Mouse (Mus musculus) CD4-positive, CD25-positive, alpha-beta regulatory T cell, adult 2 months (primary cell): ENCODE data around the gene Olfr69.
"Not testable (repeated sequence)": the region's sequence is repeated elsewhere in the genome, so short reads cannot be mapped to it uniquely, and the experiment has no call there.

Experiments used
- DNase-seq: peaks from one replicate; pipeline ENCODE4 v3.0.0-alpha.2; 2012; ENCODE audit warnings: low read depth, low spot score

The Olfr69 gene

GRCm38 (mm10) chr7:103771494-103771893 is at the start of gene Olfr69:
Gene Olfr69, minus strand, starts transcription at chr7:103771594.
- no peak for DNase-seq

DNA sequence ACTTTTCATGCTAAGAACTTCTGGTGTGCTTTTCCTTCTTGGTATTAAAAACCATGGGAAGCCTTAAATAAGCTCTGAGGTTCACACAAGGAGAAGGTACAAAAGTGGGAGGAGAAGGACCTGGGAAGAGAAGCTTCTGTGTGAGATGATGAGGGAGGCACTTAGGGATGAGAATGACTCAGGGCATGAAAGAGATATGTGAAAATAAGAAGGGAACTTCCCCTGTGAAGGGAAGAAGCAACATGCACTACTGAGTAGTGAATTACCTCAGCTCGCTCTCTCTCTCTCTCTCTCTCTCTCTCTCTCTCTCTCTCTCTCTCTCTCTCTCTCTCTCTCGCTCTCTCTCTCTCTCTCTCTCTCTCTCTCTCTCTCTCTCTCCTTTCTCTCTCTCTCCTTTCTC is 43.7 kb upstream of the Olfr69 start:
- not testable (repeated sequence) for DNase-seq

DNA sequence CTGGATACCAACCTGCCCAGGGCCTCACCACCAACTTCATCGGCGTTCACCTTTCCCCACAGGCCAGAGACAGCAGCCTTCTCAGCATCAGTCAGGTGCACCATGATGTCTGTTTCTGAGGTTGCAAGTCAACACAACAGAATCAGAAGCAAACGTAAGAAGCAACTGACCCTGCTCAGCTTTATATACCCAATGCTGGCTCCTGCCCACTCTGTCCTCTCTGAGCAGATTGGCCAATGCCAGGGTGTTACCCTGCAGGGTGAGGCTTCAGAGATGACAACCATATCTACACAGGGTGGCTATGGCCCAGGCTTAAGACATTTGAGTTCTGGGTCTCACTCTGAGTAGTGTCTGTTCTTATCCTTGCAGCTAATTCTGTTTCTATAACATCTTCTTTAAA is 42.4 kb upstream of the Olfr69 start, which contains the start of gene Hbb-bt:
Gene Hbb-bt, minus strand, starts transcription at position 231 of the 400 bp plus-strand sequence.
- no peak for DNase-seq

- not testable (repeated sequence) for DNase-seq
These were observed 41.8 kb upstream of the Olfr69 start for GRCm38 (mm10) chr7:103813152-103813551.

DNA sequence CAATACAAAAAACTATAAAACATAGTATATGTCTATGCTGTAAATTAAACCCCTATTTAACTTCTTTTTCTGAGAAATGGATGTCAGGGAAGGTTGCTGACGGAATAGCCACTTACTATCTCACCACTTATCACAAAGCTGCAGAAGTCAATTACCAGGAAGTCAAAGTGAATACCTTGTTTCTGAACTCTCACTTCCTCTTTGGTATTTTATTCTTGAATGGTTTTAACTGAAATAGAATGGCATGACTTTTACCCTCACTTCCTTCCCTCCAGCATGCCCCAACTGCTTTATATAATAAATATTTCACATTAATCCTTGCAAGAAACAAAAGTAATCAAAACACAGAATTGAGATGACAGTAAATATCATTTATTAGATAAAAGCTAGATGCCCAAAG is 40.8 kb upstream of the Olfr69 start:
- peak; percentile 14 for DNase-seq

DNA sequence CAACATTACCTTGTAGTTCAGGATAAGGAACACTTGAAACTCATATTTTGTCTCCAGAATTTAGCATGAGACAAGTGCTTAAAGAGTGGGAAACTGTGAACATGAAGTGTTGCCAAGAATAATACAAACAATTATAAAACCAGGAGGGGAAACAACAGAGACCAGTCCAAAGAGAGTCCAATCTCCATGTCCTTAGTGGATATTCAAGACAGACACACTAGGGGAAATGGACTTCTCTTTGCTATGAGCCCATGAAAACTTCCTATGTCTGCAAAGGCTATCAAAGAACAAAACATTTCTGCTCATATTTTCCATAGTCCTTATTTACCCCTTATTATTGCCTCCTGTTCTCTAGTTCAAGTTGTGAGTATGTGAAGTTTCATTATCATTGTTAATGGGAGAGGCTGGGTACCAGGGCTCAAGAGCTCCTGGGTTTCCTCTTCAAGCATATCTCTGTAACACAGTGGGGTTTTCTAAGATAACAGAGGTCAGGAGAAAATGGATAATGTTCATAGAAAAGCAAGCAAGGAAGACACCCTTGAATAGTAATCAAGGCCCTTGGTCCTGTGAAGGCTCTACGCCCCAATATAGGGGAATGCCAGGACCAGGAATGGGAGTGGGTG is 39.9 kb upstream of the Olfr69 start:
- no peak for DNase-seq

DNA sequence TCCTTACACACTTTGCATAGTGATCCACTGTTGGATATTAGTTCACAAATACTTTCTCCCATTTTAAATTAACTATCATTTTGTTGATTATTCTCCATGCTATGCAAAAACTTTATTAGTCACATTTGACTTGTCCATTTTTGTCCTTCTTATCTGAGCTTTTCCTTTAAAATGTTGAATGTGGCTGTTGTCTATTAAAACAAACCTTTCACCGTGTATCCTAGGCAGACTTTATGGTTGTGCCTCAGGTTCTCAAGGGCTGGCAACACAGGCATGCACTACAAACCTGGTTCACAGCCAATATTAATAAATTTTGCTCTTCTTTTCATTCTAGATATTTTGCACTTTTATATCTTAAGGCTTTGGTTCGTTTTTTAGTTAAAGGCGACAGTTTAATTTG is 39.4 kb upstream of the Olfr69 start:
- DNase-seq: no peak

GRCm38 (mm10) chr7:103810296-103810695 is 38.9 kb upstream of the Olfr69 start:
- DNase-seq: no peak

DNA sequence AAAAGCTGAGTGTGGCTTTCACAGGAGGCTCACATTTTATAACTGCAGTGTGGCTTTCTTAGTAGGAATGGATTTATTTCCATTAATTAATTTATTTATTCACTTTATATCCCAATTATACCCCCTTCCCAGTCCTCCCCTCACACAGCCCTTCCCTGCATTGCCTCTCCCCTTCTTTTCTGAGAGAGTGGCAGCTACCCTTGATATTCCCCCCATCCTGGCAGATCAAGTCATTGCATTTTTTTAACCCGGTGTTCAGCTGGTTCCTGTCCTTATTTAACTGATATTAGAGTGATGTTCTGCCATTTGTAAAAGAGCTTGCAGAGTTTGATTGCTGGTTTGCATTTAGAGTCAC is 38.4 kb upstream of the Olfr69 start:
- no peak for DNase-seq

DNA sequence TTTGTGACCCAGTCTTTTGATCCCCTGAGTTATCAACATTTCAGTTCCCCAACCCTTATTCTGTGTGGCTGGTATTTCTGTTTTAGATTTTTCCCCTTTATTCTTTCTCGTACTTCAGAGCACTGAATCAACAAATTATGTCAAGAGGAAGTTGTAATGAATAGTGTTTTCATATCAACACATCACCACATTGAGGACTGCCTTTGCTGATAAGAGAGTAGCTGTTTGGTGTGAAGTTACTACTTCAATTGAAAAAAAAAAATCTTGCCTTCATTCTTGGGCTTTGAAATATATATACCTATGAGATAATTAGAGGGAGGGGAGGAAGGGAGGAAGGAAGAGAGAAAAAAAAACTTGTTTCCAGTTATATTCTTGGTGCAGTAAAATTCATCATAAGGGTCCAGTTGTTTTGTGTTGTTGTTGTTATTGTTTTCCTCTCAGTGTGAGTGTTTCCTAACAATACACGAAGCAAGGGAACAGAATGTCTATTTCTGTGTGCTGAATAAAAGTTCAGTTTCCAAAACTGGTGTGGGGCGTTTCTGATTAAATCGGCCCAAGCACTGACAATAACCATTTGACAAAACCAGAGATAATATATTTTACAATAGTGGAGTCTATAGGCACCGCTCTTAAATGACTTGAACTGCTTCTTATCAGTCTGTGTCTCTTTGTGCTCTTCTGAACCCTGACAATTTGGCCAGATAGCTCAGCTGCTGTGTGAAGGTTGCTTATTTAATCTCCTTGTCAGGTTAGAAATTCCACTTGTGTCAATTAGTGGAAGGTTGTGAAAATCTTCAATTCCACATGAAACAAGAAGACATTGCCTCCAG is 37.8 kb upstream of the Olfr69 start:
- no peak for DNase-seq

- DNase-seq: not testable (repeated sequence)
These were observed 36.7 kb upstream of the Olfr69 start for GRCm38 (mm10) chr7:103808120-103808519.

DNA sequence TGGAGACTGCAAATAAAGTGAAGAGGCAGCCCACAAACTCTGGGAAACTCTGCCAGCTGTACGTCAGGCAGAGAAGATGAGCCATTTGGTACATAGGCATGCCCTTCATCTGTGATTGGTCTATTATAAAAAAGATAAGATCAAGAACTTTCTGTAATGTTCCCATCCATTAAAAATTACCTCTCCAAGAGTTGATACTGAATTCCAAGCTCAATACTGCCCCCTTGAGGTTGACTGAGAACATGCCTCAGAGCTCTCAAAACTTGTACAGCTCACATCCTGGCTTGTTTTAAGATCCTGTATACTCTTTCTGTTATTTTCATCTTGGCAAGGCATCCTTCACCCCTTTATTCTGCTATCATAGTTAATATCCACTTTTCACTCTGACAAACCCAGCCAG is 35.5 kb upstream of the Olfr69 start:
- peak; percentile 68 for DNase-seq

DNA sequence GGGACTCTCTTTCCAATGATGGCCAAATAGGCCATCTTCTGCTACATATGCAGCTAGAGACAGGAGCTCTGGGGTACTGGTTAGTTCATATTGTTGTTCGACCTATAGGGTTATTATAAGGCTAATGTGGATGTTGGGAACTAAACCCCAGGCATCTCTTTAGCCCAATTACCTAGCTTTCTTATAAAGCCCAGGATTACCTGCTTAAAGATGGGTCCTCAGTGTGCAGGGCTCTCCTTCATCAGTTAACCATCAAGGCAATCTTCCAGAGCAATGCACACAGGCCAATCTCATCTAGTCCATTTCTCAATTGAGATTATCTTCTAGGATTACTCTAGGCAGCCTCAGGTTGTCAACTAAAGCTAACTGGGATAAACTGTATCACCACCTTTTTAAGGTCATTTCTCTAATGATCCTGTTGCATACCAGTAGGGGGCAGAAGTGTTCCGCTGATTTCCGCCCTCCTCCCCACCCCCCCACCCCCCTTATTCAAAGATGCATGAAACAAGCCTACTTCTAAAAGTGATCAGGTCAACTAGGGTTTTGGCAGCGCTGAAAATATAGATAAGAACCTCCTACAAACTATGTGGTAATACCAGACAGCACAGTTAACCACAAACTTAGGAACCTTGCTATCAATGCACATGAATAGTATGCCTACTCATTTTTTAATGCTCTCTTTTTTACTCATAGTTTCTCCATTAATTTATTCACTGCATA is 21.4 kb upstream of the Olfr69 start:
- DNase-seq: peak; percentile 37

GRCm38 (mm10) chr7:103791721-103792120 is 20.3 kb upstream of the Olfr69 start, which contains the start of gene Olfr67:
Gene Olfr67, minus strand, starts transcription at chr7:103791821.
- DNase-seq: no peak

GRCm38 (mm10) chr7:103779598-103779997 is 8.2 kb upstream of the Olfr69 start, which contains the start of gene Olfr68:
Gene Olfr68, minus strand, starts transcription at chr7:103779698.
- DNase-seq: no peak

DNA sequence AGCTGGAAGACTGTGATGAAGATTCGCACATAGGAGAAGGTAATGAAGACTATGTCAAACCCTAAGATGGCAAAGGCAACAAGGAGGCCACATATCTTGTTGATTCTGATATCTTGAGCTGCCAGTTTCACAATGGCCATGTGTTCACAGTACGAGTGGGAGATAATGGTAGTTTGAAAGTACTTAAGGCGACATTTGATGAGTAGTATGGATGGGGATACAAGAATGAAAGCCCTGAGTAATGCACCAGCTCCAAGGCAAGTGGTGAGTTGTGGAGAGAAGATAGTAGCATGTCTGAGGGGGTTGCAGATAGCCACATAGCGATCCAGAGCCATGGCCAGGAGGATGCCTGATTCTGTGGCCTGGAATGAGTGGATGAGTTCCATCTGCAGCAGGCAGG is 6.3 kb upstream of the Olfr69 start:
- not testable (repeated sequence) for DNase-seq

DNA sequence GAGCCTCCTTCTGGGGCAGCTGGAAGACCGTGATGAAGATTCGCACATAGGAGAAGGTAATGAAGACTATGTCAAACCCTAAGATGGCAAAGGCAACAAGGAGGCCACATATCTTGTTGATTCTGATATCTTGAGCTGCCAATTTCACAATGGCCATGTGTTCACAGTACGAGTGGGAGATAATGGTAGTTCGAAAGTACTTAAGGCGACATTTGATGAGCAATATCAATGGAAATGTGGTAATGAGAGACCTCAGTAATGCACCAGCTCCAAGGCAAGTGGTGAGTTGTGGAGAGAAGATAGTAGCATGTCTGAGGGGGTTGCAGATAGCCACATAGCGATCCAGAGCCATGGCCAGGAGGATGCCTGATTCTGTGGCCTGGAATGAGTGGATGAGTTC is 3.7 kb downstream of the Olfr69 start:
- DNase-seq: not testable (repeated sequence)

DNA sequence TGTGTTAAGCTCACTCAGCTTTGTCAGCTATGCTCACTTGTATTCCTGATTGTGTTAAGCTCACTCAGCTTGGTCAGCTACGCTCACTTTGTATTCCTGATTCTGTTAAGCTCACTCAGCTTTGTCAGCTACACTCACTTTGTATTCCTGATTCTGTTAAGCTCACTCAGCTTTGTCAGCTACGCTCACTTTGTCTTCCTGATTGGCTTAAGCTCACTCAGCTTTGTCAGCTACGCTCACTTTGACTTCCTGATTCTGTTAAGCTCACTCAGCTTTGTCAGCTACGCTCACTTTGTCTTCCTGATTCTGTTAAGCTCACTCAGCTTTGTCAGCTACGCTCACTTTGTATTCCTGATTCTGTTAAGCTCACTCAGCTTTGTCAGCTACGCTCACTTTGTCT is 9.2 kb downstream of the Olfr69 start:
- DNase-seq: peak; percentile 45

- no peak for DNase-seq
These were observed 14.2 kb downstream of the Olfr69 start, which contains the start of gene Olfr630 for GRCm38 (mm10) chr7:103757233-103757632. Gene Olfr630, minus strand, starts transcription at chr7:103757333.

GRCm38 (mm10) chr7:103744843-103745242 is 26.6 kb downstream of the Olfr69 start, which contains the start of gene Olfr629:
Gene Olfr629, minus strand, starts transcription at chr7:103744943.
- DNase-seq: no peak

DNA sequence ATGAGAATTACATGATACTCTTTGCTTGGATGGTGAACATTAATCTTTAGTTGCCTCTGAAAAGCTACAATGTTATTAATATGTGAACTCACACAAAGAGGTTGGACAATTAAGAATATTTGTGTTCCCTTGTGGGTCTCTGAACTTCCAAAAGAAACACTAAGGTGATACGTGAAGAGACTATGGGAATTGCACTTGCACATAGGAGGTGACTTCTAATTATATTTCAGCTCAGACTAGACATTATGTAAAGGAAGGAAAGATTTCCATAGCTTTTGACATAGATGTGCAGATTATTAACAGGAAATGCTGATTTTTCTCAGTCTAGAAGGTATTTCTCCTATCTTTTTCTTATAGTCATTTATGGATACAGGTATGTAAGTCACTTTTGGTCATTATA is 41.3 kb downstream of the Olfr69 start, which contains the start of gene Olfr628:
Gene Olfr628, plus strand, starts transcription at position 301 of the 400 bp plus-strand sequence.
- no peak for DNase-seq

GRCm38 (mm10) chr7:103716398-103716797 is 55.0 kb downstream of the Olfr69 start:
- not testable (repeated sequence) for DNase-seq
